Mouse (Mus musculus) spleen, postnatal 14 days (tissue): ENCODE measurements around the gene Syce2.

ENCODE experiments used
- DNase-seq, 2 experiments: peaks; one replicate each; pipeline ENCODE4 v3.0.0; 2021 to 2022; ENCODE audit warnings: low spot score in 2 of 2

Syce2 gene

DNA sequence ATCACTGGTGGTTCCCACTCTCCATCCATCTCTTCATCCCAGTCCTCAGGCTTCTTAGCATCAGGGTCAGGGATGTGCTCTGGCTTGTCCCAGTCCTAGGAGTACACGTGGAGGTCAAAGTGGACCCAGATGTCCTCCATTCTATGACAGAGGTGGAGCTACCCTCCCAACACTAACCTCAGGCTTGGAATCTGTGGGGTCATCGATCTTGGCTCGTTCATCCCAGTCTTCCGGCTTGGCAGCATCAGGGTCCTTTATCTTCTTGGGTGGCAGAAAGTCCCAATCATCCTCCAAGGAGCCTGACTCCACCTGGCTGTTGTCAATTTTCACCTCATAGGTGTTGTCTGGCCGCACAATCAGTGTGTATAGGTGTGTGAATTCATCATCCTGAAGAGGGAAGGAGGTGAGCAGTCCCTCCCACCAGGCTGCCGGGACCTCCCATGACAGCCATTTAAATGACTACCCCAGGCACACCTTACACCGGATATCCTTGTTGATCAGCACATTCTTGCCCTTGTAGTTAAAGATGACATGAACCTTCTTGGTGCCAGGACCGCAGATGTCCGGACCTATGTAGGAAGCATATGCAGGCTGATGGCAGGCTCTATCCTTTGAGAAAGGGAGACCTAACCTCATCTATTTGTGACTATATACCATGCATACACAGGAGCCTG lies 27.4 kb upstream of the Syce2 start:
- DNase-seq, result no peak

DNA sequence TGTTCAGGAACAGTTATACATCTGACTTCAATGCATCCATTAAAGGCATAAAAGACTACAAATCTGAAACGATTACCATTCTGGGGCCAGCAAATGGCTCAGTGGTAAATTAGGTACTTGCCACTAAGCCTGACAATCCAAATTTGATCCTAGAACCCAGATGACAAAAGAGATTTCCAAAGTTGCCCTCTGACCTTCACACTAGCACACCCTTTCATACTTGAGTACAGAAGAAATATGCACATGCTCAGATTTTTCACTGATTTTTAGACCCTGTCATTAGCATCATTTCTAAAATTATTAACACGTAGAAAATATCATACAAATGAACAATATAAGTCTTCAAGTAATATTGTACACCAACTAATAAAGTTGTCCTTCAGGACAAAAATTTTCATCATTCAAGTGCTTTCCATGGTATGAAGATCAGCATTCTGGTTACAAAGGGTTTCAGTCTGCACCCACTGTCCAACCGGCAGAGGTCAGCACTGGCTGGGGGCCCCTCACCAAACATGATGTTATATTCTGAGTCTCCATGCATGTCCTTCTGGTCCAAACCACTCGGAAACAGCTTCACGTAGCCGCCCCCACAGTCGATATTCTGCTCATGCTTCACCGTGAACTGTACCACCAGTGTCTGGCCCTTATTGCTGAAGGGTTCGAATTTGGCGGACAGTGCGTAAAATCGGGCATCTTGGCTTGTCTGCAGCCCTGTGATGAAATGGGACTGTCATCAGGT lies 26.4 kb upstream of the Syce2 start:
- DNase-seq, result no peak

- DNase-seq, result no peak
Measured at GRCm38 (mm10) chr8:84846094-84846721, 25.7 kb upstream of the Syce2 start.

GRCm38 (mm10) chr8:84846722-84847572 lies 25.0 kb upstream of the Syce2 start, which contains the start of gene Calr:
Gene Calr (minus strand): TSS chr8:84846934.
- peak; percentile 99 for DNase-seq

GRCm38 (mm10) chr8:84847684-84848435 lies 24.1 kb upstream of the Syce2 start:
- DNase-seq, result no peak

GRCm38 (mm10) chr8:84856434-84856833 lies 15.5 kb upstream of the Syce2 start:
- DNase-seq, result no peak

DNA sequence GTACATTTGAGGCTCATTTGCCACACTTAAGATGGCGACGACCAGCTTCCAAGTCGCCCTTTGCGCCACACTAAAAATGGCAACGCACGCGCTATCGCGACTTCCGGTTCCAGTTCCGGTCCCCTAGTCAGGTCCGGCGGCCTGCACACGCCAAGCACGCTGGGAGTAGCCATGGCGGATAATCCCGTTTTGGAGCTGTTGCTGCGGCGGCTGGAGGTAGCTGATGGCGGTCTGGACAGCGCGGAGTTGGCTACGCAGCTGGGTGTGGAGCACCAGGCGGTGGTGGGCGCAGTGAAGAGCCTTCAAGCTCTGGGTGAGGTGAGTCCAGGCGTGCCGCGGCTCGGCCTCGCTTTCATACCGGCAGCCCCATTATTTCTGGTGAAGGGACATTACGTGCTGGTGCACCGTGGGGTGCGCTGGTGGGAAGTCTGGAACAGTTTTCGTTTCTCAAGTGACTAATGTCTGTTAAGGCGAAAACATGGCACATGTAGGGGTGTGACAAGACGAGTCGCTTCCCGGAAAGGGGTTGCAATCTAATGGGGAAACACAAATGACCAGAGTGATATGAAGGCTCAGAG lies 15.0 kb upstream of the Syce2 start, which contains the start of gene Farsa:
TSS of gene Farsa (plus strand) at position 126 of the 578 bp plus-strand sequence.
- peak; percentile 82 to 90 for DNase-seq

- DNase-seq, result peak in 1 of 2 experiments; percentile 32
Measured at GRCm38 (mm10) chr8:84872309-84872965, 526 bp downstream of the Syce2 start.

- DNase-seq, result no peak
Measured at GRCm38 (mm10) chr8:84873016-84873415, 1.1 kb downstream of the Syce2 start.

- no peak for DNase-seq
Measured at GRCm38 (mm10) chr8:84874339-84874738, 2.4 kb downstream of the Syce2 start.

DNA sequence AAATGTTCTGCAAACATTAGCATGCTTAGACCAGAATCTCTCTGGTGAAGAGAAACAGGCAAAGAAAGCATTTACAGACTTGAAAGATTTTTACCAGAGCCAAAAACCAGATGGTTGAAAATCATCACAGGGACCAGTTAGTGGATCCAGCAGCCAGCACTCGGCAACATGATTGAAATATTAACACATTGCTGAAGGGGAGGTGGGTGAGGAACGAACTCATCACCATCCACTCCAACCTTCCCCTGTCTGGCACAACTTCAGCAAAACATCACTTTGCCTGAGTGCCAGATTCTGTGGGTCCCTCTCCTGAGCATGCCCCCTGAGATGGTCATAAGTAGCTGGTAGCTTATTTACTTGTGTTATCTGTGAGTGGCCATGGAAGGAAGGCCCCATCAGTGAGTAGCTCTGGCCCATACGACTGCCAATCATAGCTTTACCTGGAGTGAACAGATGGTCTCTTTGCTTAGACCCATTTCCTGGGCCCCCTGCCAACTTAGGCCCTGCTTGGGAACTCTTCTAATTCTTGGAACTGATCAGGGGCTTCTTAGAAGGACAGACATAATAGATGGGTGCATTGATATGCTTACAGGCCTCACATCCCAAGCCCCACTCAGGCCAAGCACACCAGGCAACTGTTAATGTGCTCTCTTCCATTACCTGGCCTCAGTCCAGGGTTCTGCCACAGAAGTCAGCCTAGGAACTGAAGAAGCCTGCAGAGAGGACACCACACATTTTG lies 5.6 kb downstream of the Syce2 start:
- DNase-seq, result no peak

DNA sequence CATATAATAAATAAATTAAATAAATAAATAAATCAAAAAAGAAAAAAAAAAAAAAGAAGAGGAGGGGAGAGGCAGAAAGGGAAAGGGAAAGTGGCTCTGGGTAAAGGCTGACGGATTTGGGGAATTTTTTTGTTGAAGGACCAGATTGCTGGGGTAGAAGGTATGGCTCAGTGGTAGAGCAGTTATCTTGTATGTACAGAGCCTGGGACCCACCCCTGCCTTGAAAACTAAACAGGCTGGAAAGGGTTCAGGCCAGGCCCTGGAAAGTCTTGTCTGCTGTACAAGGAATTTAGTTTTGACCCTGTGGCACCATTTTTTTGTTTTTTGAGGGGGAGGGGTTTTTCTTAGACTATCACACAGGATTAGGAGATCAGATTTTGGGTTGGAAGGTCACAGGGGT lies 7.0 kb downstream of the Syce2 start:
- no peak for DNase-seq

GRCm38 (mm10) chr8:84884728-84885127 lies 12.8 kb downstream of the Syce2 start:
- DNase-seq, result no peak

- no peak for DNase-seq
Measured at GRCm38 (mm10) chr8:84888280-84888679, 16.4 kb downstream of the Syce2 start.

DNA sequence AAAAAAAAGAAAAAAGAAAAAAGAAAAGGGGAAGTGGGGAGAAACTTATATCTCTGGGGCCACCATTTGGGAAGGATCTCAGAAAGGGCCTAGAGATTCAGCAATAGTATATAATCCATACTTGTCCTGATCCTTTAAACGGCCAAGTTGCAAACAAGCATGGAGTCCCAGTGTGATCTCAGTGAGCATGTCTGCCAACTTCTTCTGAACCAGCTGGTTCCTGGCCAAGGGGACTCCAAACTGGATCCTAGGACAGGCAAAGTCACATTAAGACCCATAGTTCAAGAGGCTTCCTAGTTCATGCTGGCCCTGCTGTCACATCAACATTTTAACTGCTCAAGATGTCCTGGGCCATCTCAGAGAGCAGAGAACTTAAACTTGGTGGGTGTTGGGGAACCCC lies 17.2 kb downstream of the Syce2 start:
- no peak for DNase-seq

DNA sequence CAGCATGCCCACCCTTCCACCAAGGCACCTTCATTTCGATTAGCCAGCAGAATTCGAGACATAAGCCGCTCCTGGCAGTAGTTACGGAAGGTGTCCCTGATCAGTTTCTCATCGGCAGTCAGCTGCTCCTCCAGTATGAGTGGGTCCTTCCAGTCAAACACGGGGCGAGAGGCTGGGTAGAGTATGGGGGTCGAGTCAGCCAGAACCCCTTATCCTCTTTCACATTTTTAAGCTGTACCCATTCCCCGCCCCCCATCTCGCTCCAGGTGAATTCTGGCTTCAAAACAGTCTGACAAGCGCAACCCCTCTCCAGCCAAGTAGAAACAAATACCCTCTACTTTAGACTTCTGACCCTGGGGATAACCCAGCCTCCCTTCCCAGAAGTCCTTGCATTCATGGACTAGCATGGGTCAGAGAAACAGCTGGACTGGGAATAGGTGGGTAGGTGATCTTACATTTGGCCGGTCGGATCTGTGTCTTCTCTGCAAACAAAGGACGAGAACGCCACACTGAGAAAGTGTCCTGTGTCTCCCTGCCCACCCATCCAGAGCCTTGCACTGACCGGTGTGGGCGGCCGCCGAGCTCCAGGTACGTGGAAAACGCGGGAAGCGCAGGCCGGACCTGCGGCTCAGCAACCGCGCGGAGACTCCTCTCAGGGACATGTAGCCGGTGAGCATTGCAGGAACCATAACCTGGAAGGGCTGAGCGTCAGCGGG lies 21.2 kb downstream of the Syce2 start:
- DNase-seq, result no peak

GRCm38 (mm10) chr8:84893709-84894134 lies 21.8 kb downstream of the Syce2 start, which contains the start of gene Gcdh:
Gene Gcdh (minus strand): TSS chr8:84893921.
- DNase-seq, result peak; percentile 74 to 80

DNA sequence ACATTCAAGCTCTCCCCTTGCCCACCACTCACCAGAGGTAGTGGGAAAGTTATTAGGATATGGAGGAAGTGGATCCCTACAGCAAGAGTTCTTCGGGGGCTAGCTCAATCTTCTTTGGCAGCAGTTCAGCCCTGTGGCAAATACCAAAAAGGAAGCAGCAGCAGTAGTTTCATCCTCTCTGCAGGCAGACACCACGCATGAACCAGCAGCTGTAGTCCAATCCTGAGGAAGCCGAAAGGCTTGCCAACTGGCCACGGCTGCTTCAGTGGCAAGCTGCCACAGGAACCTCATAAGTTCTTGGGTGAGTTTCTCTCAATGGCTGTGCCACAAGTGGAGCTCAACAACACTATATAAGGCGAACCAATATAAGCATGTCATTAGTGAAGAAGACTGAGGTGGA lies 24.1 kb downstream of the Syce2 start:
- no peak for DNase-seq

GRCm38 (mm10) chr8:84901071-84901470 lies 29.2 kb downstream of the Syce2 start:
- DNase-seq, result peak; percentile 54 to 66
